Mouse (Mus musculus): ENCODE measurements around the gene Zbtb49. TPM values are rescaled to one million over a fixed set of nuclear protein-coding genes. Genes with fewer than 3 reads are reported as not detected.

Zbtb49 gene
- polyA plus RNA-seq, 1 experiment from 2014 or later, result 12.9 TPM

- H3K9ac ChIP-seq, result no peak overlapping the region
- peaks cover under 1% of the 10 kb centered on the region for H3K4me1 ChIP-seq
- H3K9me3 ChIP-seq, result no peaks in the 10 kb centered on the region
- H3K36me3 ChIP-seq, result peaks cover 80% of the 10 kb centered on the region
- H3K4me3 ChIP-seq, result no peak overlapping the region
- 85% methylated on average over 10 of the region's 10 CpGs for WGBS
- ATAC-seq (ENCODE audit: insufficient number of reproducible peaks, low FRiP score, low TSS enrichment, low read depth), result no peak
- no peaks in the 10 kb centered on the region for H3K27me3 ChIP-seq
- no peak overlapping the region for H3K4me2 ChIP-seq
- no peak overlapping the region for H3K27ac ChIP-seq
These were observed 67.8 kb downstream of the Zbtb49 start for GRCm38 (mm10) chr5:38152201-38153108.

- H3K27me3 ChIP-seq, result no peaks in the 10 kb centered on the region
- no peaks in the 10 kb centered on the region for H3K4me1 ChIP-seq
- H3K9ac ChIP-seq, result no peak overlapping the region
- H3K4me3 ChIP-seq, result no peak overlapping the region
- ATAC-seq (ENCODE audit: insufficient number of reproducible peaks, low FRiP score, low TSS enrichment, low read depth), result no peak
- WGBS, result 67% methylated on average over 3 of the region's 3 CpGs
- no peak overlapping the region for H3K27ac ChIP-seq
- H3K36me3 ChIP-seq, result peaks cover 84% of the 10 kb centered on the region
- no peaks in the 10 kb centered on the region for H3K9me3 ChIP-seq
- H3K4me2 ChIP-seq, result no peak overlapping the region
These were observed 69.0 kb downstream of the Zbtb49 start for GRCm38 (mm10) chr5:38151264-38151663.

- Histone ChIP-seq H3K27ac (no peak overlapping the region), H3K4me2 (no peak overlapping the region), H3K4me3 (no peak overlapping the region), H3K36me3 (peaks cover 76% of the 10 kb centered on the region), H3K9ac (no peak overlapping the region), H3K27me3 (no peaks in the 10 kb centered on the region), H3K9me3 (no peaks in the 10 kb centered on the region), H3K4me1 (no peaks in the 10 kb centered on the region)
- 80% methylated on average over 6 of the region's 6 CpGs for WGBS
- no peak for ATAC-seq (ENCODE audit: insufficient number of reproducible peaks, low FRiP score, low TSS enrichment, low read depth)
These were observed 73.7 kb downstream of the Zbtb49 start for GRCm38 (mm10) chr5:38146524-38146923.

GRCm38 (mm10) chr5:38140893-38141292 lies 79.4 kb downstream of the Zbtb49 start:
- peaks cover 84% of the 10 kb centered on the region for H3K36me3 ChIP-seq
- no peak overlapping the region for H3K4me2 ChIP-seq
- no peak overlapping the region for H3K27ac ChIP-seq
- no peaks in the 10 kb centered on the region for H3K27me3 ChIP-seq
- no peak overlapping the region for H3K9ac ChIP-seq
- H3K4me3 ChIP-seq, result no peak overlapping the region
- H3K9me3 ChIP-seq, result no peaks in the 10 kb centered on the region
- 89% methylated on average over 6 of the region's 6 CpGs for WGBS
- H3K4me1 ChIP-seq, result no peaks in the 10 kb centered on the region
- no peak for ATAC-seq (ENCODE audit: insufficient number of reproducible peaks, low FRiP score, low TSS enrichment, low read depth)

Other genes with a start within 250 kb of the Zbtb49 start
- gene Stx18, start 181.7 kb downstream of the Zbtb49 start, polyA plus RNA-seq (2015; fragmentation: Nextera tagmentation; extraction: Ambion mirVana), result 48.0 and 49.5 TPM in 2 replicates
- 96.1 and 102 TPM in 2 replicates for gene Nsg1, start 60.5 kb downstream of the Zbtb49 start, polyA plus RNA-seq (2015; fragmentation: Nextera tagmentation; extraction: Ambion mirVana)
- gene Lyar, start within 50 bp of the Zbtb49 start, polyA plus RNA-seq (2015; fragmentation: Nextera tagmentation; extraction: Ambion mirVana), result 78.0 TPM in 2 replicates
- 57.1 and 60.1 TPM in 2 replicates for gene Tmem128, start 39.7 kb upstream of the Zbtb49 start, polyA plus RNA-seq (2015; fragmentation: Nextera tagmentation; extraction: Ambion mirVana)
- not detected in 2 replicates for gene Otop1, start 55.5 kb upstream of the Zbtb49 start, polyA plus RNA-seq (2015; fragmentation: Nextera tagmentation; extraction: Ambion mirVana)
- gene Drd5, start 98.9 kb upstream of the Zbtb49 start, polyA plus RNA-seq (2015; fragmentation: Nextera tagmentation; extraction: Ambion mirVana), result 0.10 TPM in 1 of 2 replicates, not detected in the other

Data from limb, embryonic 15.5 days (tissue).